Mouse (Mus musculus) heart, embryonic 11.5 days (tissue): ENCODE results near the gene Smug1. TPM values are rescaled to one million over a fixed set of nuclear protein-coding genes. Genes with fewer than 3 reads are reported as not detected.

ENCODE experiments used
- ATAC-seq: fragments of 200-750 bp; cut with Nextera tagmentation; replicated peaks from 2 replicates; pipeline ENCODE4 v1.8.0; 2017; ENCODE audit warnings: moderate library complexity; ENCODE audit not compliant: insufficient number of reproducible peaks, low FRiP score, low TSS enrichment
- H3K27ac ChIP-seq: fragments of 300-500 bp; sonication (generic); 2 replicates; pipeline ENCODE4 v1.5.1; 2014; ENCODE audit warnings: mild to moderate bottlenecking, low read depth, low read length
- H3K27me3 ChIP-seq: fragments of 300-500 bp; sonication (generic); 2 replicates; pipeline ENCODE4 v1.6.1; 2014; ENCODE audit warnings: mild to moderate bottlenecking, low read length, mixed read lengths; ENCODE audit not compliant: control insufficient read depth, insufficient read depth
- H3K36me3 ChIP-seq: fragments of 300-500 bp; sonication (generic); 2 replicates; pipeline ENCODE4 v1.6.1; 2014; ENCODE audit warnings: mild to moderate bottlenecking, low read length, moderate library complexity, mixed read lengths; ENCODE audit not compliant: control insufficient read depth, insufficient read depth
- H3K4me1 ChIP-seq: fragments of 300-500 bp; sonication (generic); 2 replicates; pipeline ENCODE4 v1.6.1; 2014; ENCODE audit warnings: low read length; ENCODE audit not compliant: control insufficient read depth, insufficient read depth
- H3K4me2 ChIP-seq: fragments of 300-500 bp; sonication (generic); 2 replicates; pipeline ENCODE4 v1.6.1; 2014; ENCODE audit warnings: mild to moderate bottlenecking, moderate library complexity
- H3K4me3 ChIP-seq: fragments of 300-500 bp; sonication (generic); 2 replicates; pipeline ENCODE4 v1.5.1; 2014; ENCODE audit warnings: low read depth, low read length
- H3K9ac ChIP-seq: fragments of 300-500 bp; sonication (generic); 2 replicates; pipeline ENCODE4 v1.6.1; 2014; ENCODE audit warnings: mild to moderate bottlenecking, low read depth, low read length, moderate library complexity
- H3K9me3 ChIP-seq: fragments of 300-500 bp; sonication (generic); replicated peaks from 2 replicates; pipeline ENCODE4 v1.6.1; 2016; ENCODE audit warnings: low read length; ENCODE audit not compliant: control insufficient read depth
- WGBS: fragments of 180-500 bp; shearing (Covaris S2); extraction: QIAGEN DNeasy Blood & Tissue Kit; methylation state at CpG from one replicate; pipeline ENCODE4 v1.1.7; 2014; ENCODE audit not compliant: insufficient replicate concordance; 5-methylcytosine and 5-hydroxymethylcytosine counted together
- polyA plus RNA-seq: library from polyadenylated mRNA; unstranded; fragments of >200 nt; fragmentation: Nextera tagmentation; extraction: Ambion mirVana; gene quantifications from 2 replicates; pipeline ENCODE4 v1.2.1, GENCODE M21; 2014

The Smug1 gene
- polyA plus RNA-seq, 1 experiment from 2014 or later, result 14.7 TPM

GRCm38 (mm10) chr15:103109940-103110339 is 57.0 kb downstream of the Smug1 start:
- H3K27me3 ChIP-seq, result peaks cover 77% of the 10 kb centered on the region
- no peaks in the 10 kb centered on the region for H3K9me3 ChIP-seq
- WGBS, result 32% methylated on average over 4 of the region's 4 CpGs
- no peak overlapping the region for H3K4me2 ChIP-seq
- ATAC-seq, result no peak
- no peak overlapping the region for H3K9ac ChIP-seq
- H3K27ac ChIP-seq, result no peak overlapping the region
- H3K4me1 ChIP-seq, result no peaks in the 10 kb centered on the region
- H3K36me3 ChIP-seq, result no peaks in the 10 kb centered on the region
- no peak overlapping the region for H3K4me3 ChIP-seq

- Histone ChIP-seq H3K9me3 (no peaks in the 10 kb centered on the region), H3K9ac (no peak overlapping the region), H3K27ac (no peak overlapping the region), H3K4me2 (no peak overlapping the region), H3K27me3 (peaks cover 80% of the 10 kb centered on the region), H3K4me3 (no peak overlapping the region), H3K36me3 (no peaks in the 10 kb centered on the region), H3K4me1 (no peaks in the 10 kb centered on the region)
- WGBS, result 63% methylated on average over 8 of the region's 8 CpGs
- ATAC-seq, result no peak
These were observed 58.7 kb downstream of the Smug1 start for GRCm38 (mm10) chr15:103108066-103108676.

- Histone ChIP-seq H3K4me2 (no peak overlapping the region), H3K27me3 (peaks cover 91% of the 10 kb centered on the region), H3K4me3 (no peak overlapping the region), H3K36me3 (no peaks in the 10 kb centered on the region), H3K9ac (no peak overlapping the region), H3K9me3 (no peaks in the 10 kb centered on the region), H3K4me1 (no peaks in the 10 kb centered on the region), H3K27ac (no peak overlapping the region)
- WGBS, result 1% methylated on average over 2 of the region's 2 CpGs
- ATAC-seq, result no peak
These were observed 60.7 kb downstream of the Smug1 start for GRCm38 (mm10) chr15:103106201-103106600.

Other genes with a start within 250 kb of the Smug1 start
- gene Hoxc13, start 246.0 kb downstream of the Smug1 start, polyA plus RNA-seq, result not detected in 2 replicates
- gene Hoxc12, start 230.3 kb downstream of the Smug1 start, polyA plus RNA-seq, result not detected in 2 replicates
- gene Hoxc11, start 212.7 kb downstream of the Smug1 start, polyA plus RNA-seq, result not detected in 2 replicates
- 0.10 and 0.18 TPM in 2 replicates for gene Hoxc10, start 200.3 kb downstream of the Smug1 start, polyA plus RNA-seq
- 1.7 TPM in 2 replicates for gene Hoxc5, start 199.6 kb downstream of the Smug1 start, polyA plus RNA-seq
- gene Hoxc9, start 190.7 kb downstream of the Smug1 start, polyA plus RNA-seq, result not detected in 2 replicates
- gene Hoxc8, start 176.5 kb downstream of the Smug1 start, polyA plus RNA-seq, result 0.11 and 0.20 TPM in 2 replicates
- gene Hoxc6, start 168.8 kb downstream of the Smug1 start, polyA plus RNA-seq, result 0.49 and 0.51 TPM in 2 replicates
- 1.2 and 2.0 TPM in 2 replicates for gene Hoxc4, start 148.2 kb downstream of the Smug1 start, polyA plus RNA-seq
- gene Cbx5, start 72.7 kb upstream of the Smug1 start, polyA plus RNA-seq, result 139 and 146 TPM in 2 replicates
- gene Hnrnpa1, start 73.3 kb upstream of the Smug1 start, polyA plus RNA-seq, result 572 and 590 TPM in 2 replicates
- 21.9 and 24.2 TPM in 2 replicates for gene Nfe2, start 91.3 kb upstream of the Smug1 start, polyA plus RNA-seq
- gene Copz1, start 105.6 kb upstream of the Smug1 start, polyA plus RNA-seq, result 217 and 221 TPM in 2 replicates
- 0.41 and 0.53 TPM in 2 replicates for gene Gpr84, start 143.5 kb upstream of the Smug1 start, polyA plus RNA-seq
- gene Zfp385a, start 173.0 kb upstream of the Smug1 start, polyA plus RNA-seq, result 10.2 and 11.6 TPM in 2 replicates
- 66.4 and 82.7 TPM in 2 replicates for gene Itga5, start 199.7 kb upstream of the Smug1 start, polyA plus RNA-seq